Mouse (Mus musculus): ENCODE results near the gene 2700049A03Rik. TPM values are rescaled to one million over a fixed set of nuclear protein-coding genes. Genes with fewer than 3 reads are reported as not detected.

2700049A03Rik gene
- total RNA-seq, 2 experiments from 2014 or later: 5.1 to 7.3 TPM

- DNase-seq (ENCODE audit: low spot score in 2 of 2): no peak
Measured at GRCm38 (mm10) chr12:71258196-71258920, 121.7 kb downstream of the 2700049A03Rik start.

GRCm38 (mm10) chr12:71264211-71264610, 127.6 kb downstream of the 2700049A03Rik start:
- no peak for DNase-seq (ENCODE audit: low spot score in 2 of 2)

- DNase-seq (ENCODE audit: low spot score in 2 of 2): no peak
Measured at GRCm38 (mm10) chr12:71269367-71269766, 132.7 kb downstream of the 2700049A03Rik start.

GRCm38 (mm10) chr12:71271131-71271530, 134.5 kb downstream of the 2700049A03Rik start:
- no peak for DNase-seq (ENCODE audit: low spot score in 2 of 2)

GRCm38 (mm10) chr12:71274519-71275237, 138.0 kb downstream of the 2700049A03Rik start:
- DNase-seq (ENCODE audit: low spot score in 2 of 2): no peak

GRCm38 (mm10) chr12:71275906-71276595, 139.4 kb downstream of the 2700049A03Rik start:
- DNase-seq (ENCODE audit: low spot score in 2 of 2): no peak

GRCm38 (mm10) chr12:71279521-71280262, 143.0 kb downstream of the 2700049A03Rik start:
- no peak for DNase-seq (ENCODE audit: low spot score in 2 of 2)

- DNase-seq (ENCODE audit: low spot score in 2 of 2): no peak
Measured at GRCm38 (mm10) chr12:71281201-71281768, 144.6 kb downstream of the 2700049A03Rik start.

GRCm38 (mm10) chr12:71285399-71285798, 148.8 kb downstream of the 2700049A03Rik start:
- no peak for DNase-seq (ENCODE audit: low spot score in 2 of 2)

GRCm38 (mm10) chr12:71290460-71290859, 153.8 kb downstream of the 2700049A03Rik start:
- DNase-seq (ENCODE audit: low spot score in 2 of 2): no peak

Other genes with a start within 250 kb of the 2700049A03Rik start
- 100 to 1,000 TPM; 173 to 207 TPM for gene Actr10, start 199.0 kb upstream of the 2700049A03Rik start, total RNA-seq (2021)
- 100 to 1,000 TPM; 377 to 394 TPM for gene Psma3, start 162.2 kb upstream of the 2700049A03Rik start, total RNA-seq (2021)
- 10 to 100 TPM; 18.6 to 20.3 TPM for gene Arid4a, start 120.9 kb upstream of the 2700049A03Rik start, total RNA-seq (2021)
- gene Tomm20l, start 25.4 kb upstream of the 2700049A03Rik start, total RNA-seq (2021): 1 to 10 TPM; 4.3 to 7.3 TPM
- gene Timm9, start 164 bp upstream of the 2700049A03Rik start, total RNA-seq (2021): 10 to 100 TPM; 60.0 to 64.2 TPM
- gene Dact1, start 173.0 kb downstream of the 2700049A03Rik start, total RNA-seq (2021): 10 to 100 TPM; 14.0 to 14.9 TPM